Mouse (Mus musculus) spleen, postnatal 36 days (tissue): ENCODE data around the gene Tmem26.
"Not testable (repeated sequence)": the region's sequence is repeated elsewhere in the genome, so short reads cannot be mapped to it uniquely, and the experiment has no call there.

ENCODE experiments used
- DNase-seq, 2 experiments: peaks; one replicate each; pipeline ENCODE4 v3.0.0; 2022; ENCODE audit warnings: low spot score in 2 of 2, mixed read lengths in 1 of 2

Gene Tmem26

DNA sequence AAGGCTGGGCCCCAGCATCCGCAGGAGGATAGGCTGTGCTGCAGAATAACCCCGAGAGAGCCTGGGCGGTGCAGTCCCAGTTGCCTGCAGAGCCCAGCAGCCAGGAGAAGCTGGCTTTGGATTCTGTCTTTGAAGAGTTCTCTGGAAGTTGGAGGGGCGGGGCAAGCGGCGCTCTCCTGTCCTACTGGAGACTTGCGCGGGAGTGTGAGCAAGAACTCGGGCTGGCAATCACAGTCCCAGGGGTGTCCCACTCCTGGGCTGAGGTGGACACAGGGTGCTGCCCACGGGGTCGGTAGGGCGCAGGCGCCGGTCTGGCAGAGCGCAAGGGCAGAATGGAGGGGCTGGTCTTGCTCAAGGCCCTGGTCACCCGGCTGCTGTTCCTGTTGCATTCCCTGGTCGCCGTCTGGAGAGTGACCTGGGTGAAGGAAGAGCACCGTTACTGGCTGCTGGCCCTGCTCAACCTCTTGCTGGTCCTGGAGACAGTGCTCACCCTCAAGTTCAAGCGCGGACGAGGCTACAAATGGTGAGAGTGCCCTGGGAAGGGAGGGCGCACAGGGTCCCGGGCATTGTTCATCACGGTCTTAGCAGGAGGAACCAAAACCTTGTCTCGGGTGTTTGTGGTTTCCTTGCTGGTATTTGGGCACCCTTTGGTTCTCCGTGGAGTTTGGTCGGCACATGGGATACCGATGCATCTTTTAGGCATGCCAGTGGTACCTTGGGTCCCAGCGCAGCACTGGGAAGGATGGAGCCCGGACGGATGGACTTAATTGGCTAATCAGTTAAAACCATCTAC, at the start of gene Tmem26:
Tmem26 (plus strand) TSS at position 79 of the 793 bp plus-strand sequence.
- DNase-seq, result peak; percentile 43 to 52

DNA sequence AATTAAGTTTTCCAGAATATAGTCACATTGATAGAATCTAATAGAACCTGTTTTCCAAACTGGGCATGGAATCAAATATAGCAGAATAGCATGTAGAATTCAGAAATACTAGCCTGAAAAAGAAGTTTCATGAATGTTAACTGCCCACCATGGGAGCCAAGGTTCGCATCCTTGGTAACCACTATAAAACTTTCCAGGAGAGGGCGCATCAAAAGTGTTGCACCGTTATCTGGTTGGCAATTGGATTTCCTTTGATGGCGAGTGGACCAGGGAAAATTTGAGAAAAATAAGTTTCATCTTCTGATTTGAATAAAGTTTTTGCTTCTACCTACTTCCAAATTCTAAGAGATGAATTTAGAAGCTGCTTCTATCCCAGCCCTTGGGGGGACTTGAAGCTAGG, 44.8 kb upstream of the Tmem26 start:
- DNase-seq, result no peak

DNA sequence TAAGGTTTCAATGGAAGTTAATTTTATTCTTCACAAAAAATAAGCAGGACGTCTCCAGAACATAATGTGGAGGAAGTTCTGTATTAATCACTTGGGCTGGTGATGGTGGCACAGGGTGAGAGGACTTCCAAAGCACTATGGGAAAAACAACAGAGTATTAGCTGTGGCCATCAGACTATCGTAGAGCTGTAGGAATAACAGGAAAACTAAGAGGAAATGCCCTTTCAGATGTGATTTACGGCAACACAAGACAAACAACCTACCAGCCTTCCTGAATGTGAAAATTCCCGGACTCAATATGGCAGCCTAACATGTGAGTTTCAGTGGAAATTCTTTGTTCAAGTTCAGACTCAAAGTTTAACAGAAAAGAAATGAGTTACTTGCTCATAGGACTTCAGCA, 42.2 kb upstream of the Tmem26 start:
- no peak for DNase-seq

DNA sequence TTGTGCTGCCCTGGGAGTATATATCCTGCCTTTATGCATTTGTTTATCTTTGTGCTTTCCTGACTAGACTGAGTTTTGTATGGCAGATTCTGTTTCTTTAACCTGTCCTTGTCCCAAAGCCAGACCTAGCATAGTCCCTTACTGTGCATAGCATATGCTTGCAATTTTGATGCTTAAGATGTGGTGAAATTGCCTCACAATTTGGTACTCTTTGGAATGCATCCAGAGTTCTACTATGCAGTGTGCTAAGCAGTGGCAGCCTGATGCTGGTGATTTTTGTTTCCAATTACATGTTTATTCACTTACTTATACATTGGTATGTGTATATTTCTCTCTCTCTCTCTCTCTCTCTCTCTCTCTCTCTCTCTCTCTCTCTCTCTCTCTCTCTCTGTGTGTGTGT, 37.9 kb upstream of the Tmem26 start:
- DNase-seq, result no peak

DNA sequence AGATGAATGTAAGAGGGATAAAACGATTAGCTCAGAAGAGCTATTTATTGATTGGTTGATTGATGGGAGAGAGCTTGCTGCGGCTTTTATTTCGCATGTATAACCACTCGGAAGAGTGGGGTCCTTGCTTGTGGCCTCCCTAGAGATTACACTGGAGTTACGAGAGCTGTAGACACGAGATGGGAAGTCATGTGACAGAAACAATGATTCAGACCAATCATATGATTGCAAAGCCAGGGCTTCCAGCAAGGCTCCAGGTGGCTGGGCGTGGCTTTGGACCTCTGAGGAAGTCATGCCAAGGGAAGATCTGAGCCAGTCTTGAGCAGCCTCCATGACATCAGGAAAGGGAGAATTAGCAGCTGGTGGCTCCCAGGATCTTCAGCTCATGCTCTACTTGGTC, 32.3 kb upstream of the Tmem26 start:
- no peak for DNase-seq

DNA sequence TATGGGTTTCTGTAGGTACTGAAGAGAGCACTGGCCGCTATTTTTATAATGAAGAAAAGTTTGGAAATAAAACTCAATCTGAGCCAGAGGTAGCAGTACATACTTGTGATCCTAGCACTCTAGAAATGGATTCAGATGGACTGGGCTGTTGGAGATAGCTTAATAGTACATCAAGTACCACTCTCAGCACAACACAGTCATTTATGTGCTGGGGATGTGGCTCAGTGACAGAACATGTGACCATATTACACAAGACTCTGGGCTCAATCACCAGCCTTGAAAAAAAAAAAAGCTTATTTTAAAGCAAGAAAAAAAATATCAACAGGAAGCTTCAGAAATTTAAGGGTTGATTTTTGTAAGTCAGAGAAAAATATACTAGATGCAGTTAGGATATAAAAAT, 31.0 kb upstream of the Tmem26 start:
- DNase-seq, result no peak

- no peak for DNase-seq
Observed at GRCm38 (mm10) chr10:68695760-68696336, 27.6 kb upstream of the Tmem26 start.

DNA sequence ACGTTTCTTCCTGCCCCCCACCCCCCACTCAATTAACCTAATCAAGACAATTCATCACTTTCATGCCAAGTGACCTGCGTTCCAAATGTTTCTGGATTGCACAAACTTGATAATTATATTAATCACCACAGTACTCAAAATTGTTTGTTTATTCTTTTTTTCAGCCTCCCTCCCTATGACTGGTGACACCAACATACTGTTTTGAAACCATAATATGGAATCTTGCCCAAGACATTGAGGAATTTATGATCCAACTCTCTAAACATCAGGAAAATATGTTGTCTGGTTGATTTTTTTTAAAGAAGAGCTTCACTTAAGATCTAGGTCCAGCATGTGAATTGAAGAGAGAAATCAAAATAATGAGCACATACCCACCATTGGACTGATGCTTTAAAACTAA, 19.2 kb upstream of the Tmem26 start:
- no peak for DNase-seq

- DNase-seq, result no peak
Observed at GRCm38 (mm10) chr10:68705471-68706036, 17.9 kb upstream of the Tmem26 start.

DNA sequence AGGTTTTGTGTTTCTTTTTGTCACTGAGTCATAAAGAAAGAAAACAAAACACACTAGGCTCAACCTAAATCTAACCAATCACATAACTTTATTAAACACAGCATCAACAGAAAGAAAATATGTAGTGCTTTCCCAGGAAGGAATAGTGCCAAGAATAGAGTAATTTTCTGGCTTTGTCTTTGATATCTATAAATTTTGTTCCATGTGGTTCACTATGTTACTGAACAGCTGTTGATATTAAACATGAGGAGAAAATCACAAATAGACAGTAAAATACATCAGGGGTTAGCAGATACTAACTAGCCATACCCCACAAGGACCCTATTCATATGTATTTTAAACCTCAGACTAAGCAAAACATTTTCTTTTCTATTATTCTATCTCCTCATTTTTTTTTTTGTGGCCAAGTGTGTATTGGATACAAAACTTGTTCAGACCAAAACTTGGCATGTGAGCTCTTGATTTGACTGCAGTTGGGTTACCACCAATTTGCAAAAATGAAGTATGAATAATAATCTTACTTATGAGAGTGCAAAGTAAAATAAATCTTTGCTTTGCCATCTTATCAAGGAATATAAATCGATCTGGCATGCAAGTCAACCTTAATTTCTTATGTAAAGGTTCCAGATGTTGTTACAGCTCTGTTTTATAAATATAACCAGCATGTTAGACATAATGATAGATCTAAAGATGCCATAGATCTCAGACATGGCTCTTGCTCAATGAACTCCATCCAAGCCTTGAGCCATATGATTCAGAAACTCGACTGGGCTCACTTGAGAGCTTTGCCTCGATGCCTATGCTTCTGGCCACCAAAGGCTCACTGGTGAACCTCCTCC, 16.2 kb upstream of the Tmem26 start:
- DNase-seq, result no peak

DNA sequence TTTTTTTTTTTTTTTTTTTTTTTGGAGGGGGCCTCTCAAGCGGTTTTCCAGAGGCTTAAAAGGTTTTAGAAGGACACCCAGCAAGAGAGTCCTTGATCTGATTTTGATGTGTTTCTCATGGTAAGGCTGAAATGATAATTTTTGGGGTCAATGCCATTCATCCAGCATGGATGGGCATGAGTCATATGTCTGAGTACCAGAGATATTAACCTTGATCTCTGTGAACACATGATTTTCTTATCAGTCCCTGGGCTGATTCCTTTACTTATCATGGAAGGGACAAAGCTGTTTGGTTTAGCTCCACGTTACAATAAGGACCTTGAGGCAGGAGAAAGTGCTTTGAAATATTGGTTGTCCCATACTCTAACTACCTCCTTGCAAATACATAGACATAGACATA, 10.5 kb upstream of the Tmem26 start:
- no peak for DNase-seq

- no peak for DNase-seq
Observed at GRCm38 (mm10) chr10:68714302-68714701, 9.1 kb upstream of the Tmem26 start.

DNA sequence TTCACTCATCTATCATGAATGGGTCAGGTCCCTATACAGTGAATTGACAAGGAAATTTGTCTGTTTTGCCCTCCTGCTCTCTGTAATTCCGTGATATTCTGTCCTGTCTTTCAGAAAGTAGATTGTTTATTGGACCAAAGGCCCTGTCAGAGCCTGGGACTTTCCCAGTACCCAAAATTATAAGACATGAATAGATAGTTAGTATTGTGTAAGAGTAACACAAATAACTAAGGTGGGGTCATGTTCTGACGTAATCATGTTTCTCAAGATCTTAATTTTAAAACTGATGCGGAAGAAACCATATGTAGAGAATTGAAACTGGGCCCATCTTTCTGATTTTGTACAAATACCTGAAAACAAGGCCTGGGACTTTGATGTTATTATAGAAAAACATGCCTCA, 8.1 kb upstream of the Tmem26 start:
- no peak for DNase-seq

- DNase-seq, result no peak
Observed at GRCm38 (mm10) chr10:68718375-68718774, 5.1 kb upstream of the Tmem26 start.

DNA sequence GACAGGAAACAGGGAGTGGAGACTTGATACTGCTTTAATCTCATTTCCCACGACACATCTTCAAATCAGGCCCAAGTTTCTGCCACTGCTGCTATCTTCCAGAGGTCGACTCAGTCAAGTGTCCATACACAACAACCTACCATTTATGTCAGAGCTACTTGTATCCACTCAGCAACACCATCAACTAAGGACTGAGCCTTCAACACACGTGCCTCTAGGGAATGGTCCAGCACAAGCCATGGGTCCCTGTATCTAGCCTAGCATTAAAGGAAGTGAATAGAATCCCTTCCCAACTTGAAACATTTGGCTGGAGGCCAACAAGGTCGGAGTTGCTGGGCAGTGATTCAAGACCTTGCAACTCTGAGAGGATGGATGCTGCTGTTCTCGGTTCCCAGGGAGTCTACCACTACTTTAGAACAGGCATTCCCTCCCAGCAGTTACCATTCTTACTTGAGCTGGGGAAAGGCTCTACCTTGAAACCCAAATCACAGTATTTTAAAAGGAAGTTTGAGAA, 2.5 kb upstream of the Tmem26 start:
- peak in 1 of 2 experiments; percentile 25 for DNase-seq

DNA sequence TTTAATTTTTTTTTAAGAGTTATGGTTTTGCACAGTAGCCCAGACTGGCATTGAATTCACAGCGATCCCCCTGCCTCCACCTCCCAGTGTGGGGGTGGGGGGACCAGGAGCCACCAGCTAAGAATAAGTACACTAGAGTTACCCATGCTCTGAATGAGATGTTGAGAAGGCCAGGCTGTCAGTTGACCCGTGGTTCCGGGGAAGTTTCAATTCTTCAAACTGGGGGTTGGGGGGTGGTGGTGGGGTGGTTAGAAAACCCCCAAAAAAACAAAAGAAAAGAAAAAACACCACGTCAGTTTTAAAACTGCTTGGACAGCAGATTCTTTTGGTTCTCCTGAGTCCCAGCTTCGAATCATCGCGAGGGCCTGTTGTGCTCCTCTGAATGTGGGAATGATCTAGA, 431 bp upstream of the Tmem26 start:
- DNase-seq, result peak; percentile 73 to 77

- DNase-seq, result peak; percentile 11 to 26
Observed at GRCm38 (mm10) chr10:68724361-68724720, 895 bp downstream of the Tmem26 start.

- no peak for DNase-seq
Observed at GRCm38 (mm10) chr10:68727464-68727863, 4.0 kb downstream of the Tmem26 start.

DNA sequence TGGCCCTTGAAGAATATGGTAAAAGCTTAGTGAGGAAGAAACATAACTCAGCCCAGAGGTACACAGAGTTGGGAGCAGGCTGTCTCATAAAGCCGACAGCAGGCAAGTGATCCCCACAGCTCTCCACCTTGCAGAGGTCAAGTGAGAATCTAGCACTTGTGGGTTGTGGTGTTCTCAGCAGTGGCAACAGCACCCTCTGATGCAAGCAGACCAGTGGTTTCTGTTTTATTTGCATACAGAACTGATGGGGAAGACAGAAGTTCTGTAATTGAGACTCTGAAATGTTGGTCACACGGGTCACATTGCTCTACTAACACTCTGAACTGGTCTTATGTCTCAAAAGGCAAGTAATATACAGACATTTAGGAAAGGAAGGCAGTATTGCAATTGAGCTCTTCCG, 12.2 kb downstream of the Tmem26 start:
- peak; percentile 14 to 15 for DNase-seq

GRCm38 (mm10) chr10:68737391-68737790, 13.9 kb downstream of the Tmem26 start:
- no peak for DNase-seq

DNA sequence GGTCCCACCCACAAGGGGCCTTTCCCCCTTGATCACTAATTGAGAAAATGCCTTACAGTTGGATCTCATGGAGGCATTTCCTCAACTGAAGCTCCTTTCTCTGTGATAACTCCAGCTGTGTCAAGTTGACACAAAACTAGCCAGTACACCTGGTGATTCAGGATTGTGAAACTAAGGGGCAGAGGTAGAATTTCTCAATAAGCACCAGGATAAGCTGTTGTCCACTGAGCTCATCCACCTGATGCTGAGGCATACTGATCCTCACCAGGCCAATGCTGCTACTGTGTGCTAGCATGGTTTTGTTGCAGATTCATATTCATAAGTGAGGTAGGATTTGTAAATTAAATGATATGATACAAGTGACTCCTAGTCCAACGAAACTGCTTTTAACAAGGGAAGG, 15.5 kb downstream of the Tmem26 start:
- not testable (repeated sequence) for DNase-seq

- DNase-seq, result no peak
Observed at GRCm38 (mm10) chr10:68740251-68740650, 16.8 kb downstream of the Tmem26 start.
